In the genomic region with DNA sequence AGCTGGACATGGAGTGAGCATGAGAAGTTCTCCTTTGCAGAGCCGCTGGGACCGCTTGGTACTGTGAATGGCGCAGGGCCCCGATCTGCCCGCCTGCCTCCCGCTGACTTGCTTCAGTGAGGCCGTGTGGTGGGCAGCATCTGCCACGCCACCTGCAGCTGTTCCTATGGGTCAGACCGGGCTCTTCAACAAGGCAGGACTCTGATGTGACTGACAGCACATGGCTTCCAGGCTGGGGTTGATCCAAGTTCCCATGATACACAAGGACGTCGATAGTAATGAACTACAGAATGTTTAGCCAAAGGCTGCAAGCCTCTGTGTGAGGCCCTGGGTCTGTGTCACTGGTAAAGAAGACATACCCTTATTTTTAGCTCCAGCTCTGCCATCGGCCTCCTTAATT, we compare ENCODE assay signal across 11 mouse cellular contexts.
"Had no signal": no experiment of that assay in that cellular context is flagged by ENCODE, and none has a peak within 500 bp of the region (broad histone marks: within the 10 kb centered on the region; RNA-seq: fewer than 3 reads in every experiment).

No protein-coding gene starts in this region.

- H3K4me3 ChIP-seq: kidney, embryonic 15.5 days; limb, embryonic 13.5 days; midbrain, embryonic 13.5 days; neural tube, embryonic 13.5 days had no signal

- H3K36me3 ChIP-seq: kidney, embryonic 15.5 days; limb, embryonic 13.5 days had no signal

- H3K27ac ChIP-seq: kidney, embryonic 15.5 days; limb, embryonic 13.5 days; liver, embryonic 14.5 days; midbrain, embryonic 13.5 days; neural tube, embryonic 13.5 days; stomach, postnatal 0 days had no signal

- DNase-seq: kidney, adult 2 months; kidney, postnatal 14 days; layer of hippocampus, postnatal 36 days; lung, adult 18-20 months; thymus, postnatal 4 days had no signal

- H3K9me3 ChIP-seq: kidney, embryonic 15.5 days; limb, embryonic 13.5 days; midbrain, embryonic 13.5 days; neural tube, embryonic 13.5 days had no signal

- H3K4me2 ChIP-seq: kidney, embryonic 15.5 days; limb, embryonic 13.5 days; midbrain, embryonic 13.5 days; neural tube, embryonic 13.5 days had no signal

- ATAC-seq: midbrain, embryonic 13.5 days had no signal

- H3K4me1 ChIP-seq: midbrain, embryonic 13.5 days had no signal

- H3K9ac ChIP-seq: kidney, embryonic 15.5 days; limb, embryonic 13.5 days; liver, embryonic 14.5 days; midbrain, embryonic 13.5 days; neural tube, embryonic 13.5 days had no signal

- H3K27me3 ChIP-seq: kidney, embryonic 15.5 days; limb, embryonic 13.5 days; midbrain, embryonic 13.5 days; neural tube, embryonic 13.5 days had no signal
